Mouse (Mus musculus) left cerebral cortex, postnatal 36 days (tissue): ENCODE results near the gene Alox12e. TPM values are rescaled to one million over a fixed set of nuclear protein-coding genes. Genes with fewer than 3 reads are reported as not detected.

Source experiments
- DNase-seq, 2 experiments: peaks; one replicate each; pipeline ENCODE4 v3.0.0; 2021 to 2022; ENCODE audit warnings: low spot score in 2 of 2, mixed read lengths in 1 of 2
- intact Hi-C: fragments of 180-260 bp; cut with DNase I; formaldehyde crosslinking; loops from one replicate; pipeline ENCODE4 v1.15.1; 2025
- total RNA-seq, 2 experiments: library from RNA; stranded (reverse); gene quantifications; 2 replicates each; pipeline ENCODE4 v1.2.3; 2021

The Alox12e gene
- total RNA-seq, 2 experiments from 2014 or later, result 0.17 to 0.54 TPM

GRCm38 (mm10) chr11:70289236-70289635, 33.2 kb downstream of the Alox12e start:
- peak; percentile 8 to 19 for DNase-seq
- intact Hi-C loops, result no loop called here

- DNase-seq, result no peak
- intact Hi-C loops, result no loop called here
These were observed 34.3 kb downstream of the Alox12e start for GRCm38 (mm10) chr11:70288102-70288501.

- no peak for DNase-seq
- intact Hi-C loops, result no loop called here
These were observed 36.7 kb downstream of the Alox12e start for GRCm38 (mm10) chr11:70285686-70286085.

GRCm38 (mm10) chr11:70284757-70285156, 37.7 kb downstream of the Alox12e start:
- intact Hi-C loops, result no loop called here
- no peak for DNase-seq

GRCm38 (mm10) chr11:70283666-70284065, 38.8 kb downstream of the Alox12e start:
- intact Hi-C loops, result no loop called here
- DNase-seq, result no peak

DNA sequence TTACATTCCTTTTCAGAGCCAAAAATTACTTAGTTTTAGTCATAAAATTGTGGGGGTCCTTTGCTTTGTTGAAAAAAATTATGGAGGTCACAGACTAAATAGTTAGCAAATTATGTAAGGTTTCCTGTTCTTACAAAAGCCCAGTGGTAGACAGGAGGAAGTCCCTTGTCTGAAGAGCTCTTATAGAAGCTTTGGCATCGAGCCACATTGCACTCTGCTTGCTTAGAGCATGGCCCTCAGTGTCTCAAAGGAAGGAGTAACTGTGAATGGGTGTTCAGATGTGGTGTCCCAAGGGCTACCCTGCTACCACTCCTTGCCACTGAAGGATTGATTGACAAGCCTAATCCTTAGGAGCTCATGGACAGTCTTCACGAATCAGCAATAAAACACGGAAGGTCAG, 42.0 kb downstream of the Alox12e start:
- DNase-seq, result no peak
- intact Hi-C loops, result no loop called here

- DNase-seq, result no peak
- intact Hi-C loops, result no loop called here
These were observed 43.5 kb downstream of the Alox12e start for GRCm38 (mm10) chr11:70278961-70279360.

- no peak for DNase-seq
- intact Hi-C loops, result no loop called here
These were observed 50.8 kb downstream of the Alox12e start for GRCm38 (mm10) chr11:70271641-70272040.

DNA sequence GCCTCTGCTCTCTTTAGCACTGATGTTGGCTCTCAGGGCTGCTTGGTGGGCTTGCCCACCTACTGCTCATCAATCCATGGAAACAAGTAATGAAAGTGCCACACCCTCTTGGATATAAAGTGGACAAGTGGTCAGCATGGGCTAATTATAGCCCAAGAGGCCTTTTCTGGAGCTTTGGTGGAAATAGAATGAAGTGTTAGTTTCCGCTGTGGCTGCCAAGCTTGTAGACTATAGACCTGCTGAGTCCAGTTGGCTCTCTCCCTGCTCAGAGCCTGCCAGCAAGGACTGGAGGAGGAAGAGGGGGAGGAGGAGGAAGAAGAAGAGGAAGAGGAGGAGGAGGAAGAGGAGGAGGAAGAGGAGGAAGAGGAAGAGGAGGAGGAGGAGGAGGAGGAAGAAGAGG, 56.0 kb downstream of the Alox12e start:
- no peak for DNase-seq
- intact Hi-C loops, result no loop called here

DNA sequence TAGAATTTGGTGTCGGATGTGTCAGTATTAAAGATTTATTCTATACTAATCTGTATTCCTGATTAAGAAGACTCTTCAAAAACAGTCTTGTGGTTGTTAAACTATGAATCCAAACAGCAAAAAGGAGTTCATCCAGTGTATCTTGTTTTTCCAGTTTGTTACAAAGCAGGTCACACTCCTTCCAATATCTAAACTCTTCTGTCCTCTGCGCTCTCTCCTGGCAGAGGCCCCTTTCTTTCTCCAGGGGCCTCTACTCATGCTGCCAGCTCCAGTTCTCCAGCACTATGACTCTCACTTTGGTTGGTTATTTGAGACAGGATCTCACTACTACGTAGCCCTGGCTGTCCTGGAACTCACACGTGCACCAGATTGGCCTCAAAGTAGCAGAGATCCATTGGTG, 56.6 kb downstream of the Alox12e start:
- intact Hi-C loops, result no loop called here
- no peak for DNase-seq

Other genes with a start within 250 kb of the Alox12e start
- gene Asgr2, start 230.0 kb downstream of the Alox12e start, total RNA-seq, result not detected
- 1 to 10 TPM in 1 of 2 experiments, under 1 TPM in 1; 0.72 to 1.4 TPM for gene Mgl2, start 192.3 kb downstream of the Alox12e start, total RNA-seq
- 1 to 10 TPM; 1.3 to 1.8 TPM for gene Clec10a, start 166.4 kb downstream of the Alox12e start, total RNA-seq
- gene Slc16a11, start 109.9 kb downstream of the Alox12e start, total RNA-seq, result 10 to 100 TPM; 30.7 to 38.2 TPM
- gene Slc16a13, start 101.6 kb downstream of the Alox12e start, total RNA-seq, result 1 to 10 TPM; 7.2 to 8.1 TPM
- 1 to 10 TPM; 1.7 to 1.8 TPM for gene Bcl6b, start 92.8 kb downstream of the Alox12e start, total RNA-seq
- 10 to 100 TPM; 46.9 to 50.3 TPM for gene 0610010K14Rik, start 84.7 kb downstream of the Alox12e start, total RNA-seq
- gene Gm21988, start 82.8 kb downstream of the Alox12e start, total RNA-seq, result 1 to 10 TPM; 5.3 to 6.4 TPM
- gene Rnasek, start 82.8 kb downstream of the Alox12e start, total RNA-seq, result 100 to 1,000 TPM; 246 to 287 TPM
- under 1 TPM; 0.25 to 0.43 TPM for gene Alox12, start 67.3 kb downstream of the Alox12e start, total RNA-seq
- under 1 TPM in 1 of 2 experiments, not detected in 1; 0.39 TPM for gene Alox15, start 29.4 kb upstream of the Alox12e start, total RNA-seq
- 10 to 100 TPM; 35.5 to 37.0 TPM for gene Pelp1, start 87.4 kb upstream of the Alox12e start, total RNA-seq
- gene Arrb2, start 110.0 kb upstream of the Alox12e start, total RNA-seq, result 10 to 100 TPM; 55.5 to 76.0 TPM
- 10 to 100 TPM; 14.0 to 16.7 TPM for gene Med11, start 129.3 kb upstream of the Alox12e start, total RNA-seq
- gene Zmynd15, start 136.8 kb upstream of the Alox12e start, total RNA-seq, result under 1 TPM; 0.12 to 0.86 TPM
- gene Cxcl16, start 137.4 kb upstream of the Alox12e start, total RNA-seq, result 1 to 10 TPM in 1 of 2 experiments, under 1 TPM in 1; 0.94 to 1.0 TPM
- not detected for gene Tm4sf5, start 182.6 kb upstream of the Alox12e start, total RNA-seq
- not detected for gene Vmo1, start 192.0 kb upstream of the Alox12e start, total RNA-seq
- not detected for gene Gltpd2, start 196.6 kb upstream of the Alox12e start, total RNA-seq
- 100 to 1,000 TPM; 164 to 187 TPM for gene Psmb6, start 202.7 kb upstream of the Alox12e start, total RNA-seq
- not detected for gene Gm40193, start 210.3 kb upstream of the Alox12e start, total RNA-seq
- gene Pld2, start 217.4 kb upstream of the Alox12e start, total RNA-seq, result 10 to 100 TPM; 14.5 to 20.7 TPM
- 100 to 1,000 TPM; 380 to 465 TPM for gene Mink1, start 240.3 kb upstream of the Alox12e start, total RNA-seq